Mouse (Mus musculus) E14TG2a.4 (cell line): ENCODE measurements at regions not wholly inside any gene's neighbourhood (a gene's known extent, or its start where the extent isn't known, plus 50 kb on each side); places are given as distances from the start of the nearest gene placed in this dataset.

ENCODE experiments used
- CTCF ChIP-seq: conservative IDR thresholded peaks from 2 replicates; pipeline ENCODE4 v1.5.1; 2014; ENCODE audit warnings: low read length
- NANOG ChIP-seq: IDR thresholded peaks from 2 replicates; pipeline ENCODE4 v1.6.1; 2014; ENCODE audit warnings: borderline replicate concordance, low read length, mixed read lengths

DNA sequence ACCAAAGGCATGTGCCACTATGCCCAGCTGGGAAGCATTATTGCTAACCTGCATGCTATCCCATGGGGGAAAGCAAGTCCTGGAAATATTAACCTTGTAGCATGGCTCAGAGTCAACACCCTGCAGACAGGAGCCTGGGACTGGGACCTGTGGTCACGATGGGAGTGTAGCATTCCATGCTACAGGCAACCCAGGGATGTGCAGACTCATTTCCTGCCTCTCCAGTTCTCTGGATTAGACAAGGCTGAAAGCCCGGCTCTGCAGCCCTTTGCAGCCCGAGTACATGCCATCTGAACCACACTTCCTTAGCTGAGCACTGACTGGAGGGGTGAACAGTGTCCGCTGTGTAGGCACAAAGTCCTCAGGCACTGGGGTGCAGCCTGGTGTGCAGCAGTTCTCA, 82.8 kb downstream of the Tpra1 start:
- TF ChIP-seq CTCF (no peak), NANOG (no peak)
